ENCODE assay signal across 8 mouse cellular contexts in the genomic region with DNA sequence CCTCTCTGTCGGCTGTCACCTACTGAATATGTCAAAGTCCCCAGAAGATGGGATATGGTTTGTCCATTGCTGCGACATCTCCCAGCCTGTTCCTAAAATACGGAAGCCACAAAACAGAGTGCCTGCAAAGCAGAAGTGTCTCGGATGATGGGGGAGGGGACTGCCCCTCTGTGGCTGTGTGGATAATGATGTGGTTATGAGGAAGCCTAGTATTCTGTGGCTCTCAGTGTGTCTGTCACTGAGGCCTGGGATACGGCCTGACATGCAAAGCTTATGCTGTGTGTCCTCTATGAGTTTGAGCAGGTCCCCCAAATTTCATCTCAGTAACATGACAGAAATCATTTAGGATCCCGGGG. TPM values are rescaled to one million over a fixed set of nuclear protein-coding genes. Genes with fewer than 3 reads are reported as not detected.
A peak's percentile ranks its signal among the peaks of the same experiment; 100 is the strongest.
DNase-seq lines count a peak whose midpoint lies in the region; ATAC-seq and TF ChIP-seq lines count a peak whose summit lies in the region.

No protein-coding gene starts in this region.

- H3K27me3 ChIP-seq in hindbrain, postnatal 0 days (ENCODE audit: insufficient read depth, low read length): no peaks in the 10 kb centered on the region

- no peaks in the 10 kb centered on the region for H3K9me3 ChIP-seq in hindbrain, postnatal 0 days (ENCODE audit: low read length)

- no peaks in the 10 kb centered on the region; the same call in 1 of the 2 replicates for H3K36me3 ChIP-seq in hindbrain, postnatal 0 days (ENCODE audit: insufficient read depth, low read length)

- DNase-seq in layer of hippocampus, adult 11-12 months (ENCODE audit: low spot score): peak; percentile 39
- DNase-seq in layer of hippocampus, postnatal 36 days: no peak
- peak; percentile 65 for DNase-seq in hindbrain, postnatal 0 days (ENCODE audit: low spot score)
- DNase-seq in monocyte, adult 2 months (ENCODE audit: low read depth in 1 of 2, low spot score in 2 of 2): peak; percentile 11 to 13
- no peak for DNase-seq in T-cell, adult 2 months (ENCODE audit: low spot score)
- DNase-seq in ovary, postnatal 14 days (ENCODE audit: low spot score): no peak

- peak; percentile 87 for ATAC-seq in hindbrain, postnatal 0 days
- ATAC-seq in CD4-positive, CD25-positive, alpha-beta regulatory T cell, adult 4 months: no peak

- no peak overlapping the region for H3K9ac ChIP-seq in hindbrain, postnatal 0 days (replicated peaks; ENCODE audit: low read length)

- H3K27ac ChIP-seq in cortical plate, adult 2 months (ENCODE audit: insufficient read depth, low read length): peak overlapping the region; percentile 63
- peak overlapping the region; percentile 80 for H3K27ac ChIP-seq in hindbrain, postnatal 0 days

- TF ChIP-seq POLR2A in cortical plate, adult 2 months (IDR thresholded peaks at IDR 0.05; ENCODE audit: extremely low read depth, insufficient read depth, low read length): no peak

- H3K4me1 ChIP-seq in cortical plate, adult 2 months (ENCODE audit: control insufficient read depth, insufficient read depth, low read length): peaks cover 7% of the 10 kb centered on the region
- 0 out of 2 replicates have a peak, but pooled peaks cover 5% of the 10 kb centered on the region for H3K4me1 ChIP-seq in hindbrain, postnatal 0 days (ENCODE audit: insufficient read depth, low read length)

- peak overlapping the region; percentile 40 for H3K4me2 ChIP-seq in hindbrain, postnatal 0 days (ENCODE audit: low read depth, low read length)

- no peak for TF ChIP-seq CTCF in cortical plate, adult 2 months (IDR thresholded peaks at IDR 0.05; ENCODE audit: extremely low read depth, insufficient read depth, low read length)
- no peak for TF ChIP-seq CTCF in hindbrain, postnatal 0 days (IDR thresholded peaks at IDR 0.05; ENCODE audit: low read depth)

- no peak overlapping the region for H3K4me3 ChIP-seq in cortical plate, adult 2 months (ENCODE audit: insufficient read depth, low read length)
- no peak overlapping the region for H3K4me3 ChIP-seq in hindbrain, postnatal 0 days (ENCODE audit: low read length)

- WGBS in hindbrain, postnatal 0 days: 23% methylated on average over 6 of the region's 6 CpGs

RNA-seq across cellular contexts. Expression of a gene that starts 35.2 kb away (rescaled TPM):
- 10 to 100 TPM; 75.8 to 80.9 TPM for total RNA-seq in layer of hippocampus, postnatal 36 days (2021)
- 45.6 and 46.1 TPM in 2 replicates for polyA plus RNA-seq in cortical plate, adult 2 months (2012; rRNA removed)
- total RNA-seq in hindbrain, postnatal 0 days (2014; rRNA removed): 32.7 and 33.2 TPM in 2 replicates
- polyA plus RNA-seq in hindbrain, postnatal 0 days (2015; fragmentation: Nextera tagmentation; extraction: Ambion mirVana): 12.0 and 14.5 TPM in 2 replicates
- polyA plus RNA-seq in CD4-positive, CD25-positive, alpha-beta regulatory T cell, adult 4 months (2017; shearing (Covaris generic)): 1 to 10 TPM; 8.5 to 9.0 TPM

Comparison
In these comparisons a context has a peak if more than half of its experiments do, and no peak if none do; other contexts are left out.
1. DNase-seq: peak in layer of hippocampus, adult 11-12 months (single experiment), hindbrain, postnatal 0 days (single experiment) and monocyte, adult 2 months (2 of 2); none in layer of hippocampus, postnatal 36 days (0 of 2), T-cell, adult 2 months (single experiment) and ovary, postnatal 14 days (single experiment).